Mouse (Mus musculus) frontal cortex, adult 2 months (tissue): ENCODE data around the gene Hspa5. TPM values are rescaled to one million over a fixed set of nuclear protein-coding genes. Genes with fewer than 3 reads are reported as not detected.
A peak's percentile ranks its signal among the peaks of the same experiment; 100 is the strongest.
"Not testable (repeated sequence)": the region's sequence is repeated elsewhere in the genome, so short reads cannot be mapped to it uniquely, and the experiment has no call there.

Source experiments
- DNase-seq, 2 experiments: peaks; one replicate each; pipeline ENCODE4 v3.0.0; 2022; ENCODE audit warnings: low spot score in 1 of 2; ENCODE audit errors: extremely low spot score in 1 of 2
- polyA plus RNA-seq: library from polyadenylated mRNA; depleted of rRNA; stranded (reverse); fragments of >200 nt; gene quantifications from 2 replicates; pipeline ENCODE4 v1.2.3, GENCODE M21; 2012; rRNA removed

Gene Hspa5
- polyA plus RNA-seq, result 207 and 209 TPM in 2 replicates

DNA sequence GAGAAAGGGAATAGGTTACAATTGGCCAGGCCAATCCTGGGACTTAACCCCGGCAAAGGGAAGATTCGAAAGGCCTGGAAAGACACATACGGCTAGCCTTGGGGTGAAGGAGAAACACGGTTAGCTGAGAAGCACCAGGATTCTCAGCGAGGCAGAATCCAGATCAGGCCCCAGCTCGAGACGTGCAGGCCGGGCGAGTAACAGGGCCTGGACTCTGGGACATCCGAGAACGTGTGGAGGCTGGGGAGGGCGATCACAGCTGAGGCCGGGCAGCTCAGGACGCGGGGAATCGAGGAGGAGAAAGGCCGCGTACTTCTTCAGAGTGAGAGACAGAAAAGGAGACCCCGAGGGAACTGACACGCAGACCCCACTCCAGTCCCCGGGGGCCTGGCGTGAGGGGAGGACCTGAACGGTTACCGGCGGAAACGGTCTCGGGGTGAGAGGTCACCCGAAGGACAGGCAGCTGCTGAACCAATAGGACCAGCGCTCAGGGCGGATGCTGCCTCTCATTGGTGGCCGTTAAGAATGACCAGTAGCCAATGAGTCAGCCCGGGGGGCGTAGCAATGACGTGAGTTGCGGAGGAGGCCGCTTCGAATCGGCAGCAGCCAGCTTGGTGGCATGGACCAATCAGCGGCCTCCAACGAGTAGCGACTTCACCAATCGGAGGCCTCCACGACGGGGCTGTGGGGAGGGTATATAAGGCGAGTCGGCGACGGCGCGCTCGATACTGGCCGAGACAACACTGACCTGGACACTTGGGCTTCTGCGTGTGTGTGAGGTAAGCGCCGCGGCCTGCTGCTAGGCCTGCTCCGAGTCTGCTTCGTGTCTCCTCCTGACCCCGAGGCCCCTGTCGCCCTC lies at the start of gene Hspa5:
Gene Hspa5 (plus strand): TSS at position 603 of the 859 bp plus-strand sequence.
- DNase-seq, result peak; percentile 100

DNA sequence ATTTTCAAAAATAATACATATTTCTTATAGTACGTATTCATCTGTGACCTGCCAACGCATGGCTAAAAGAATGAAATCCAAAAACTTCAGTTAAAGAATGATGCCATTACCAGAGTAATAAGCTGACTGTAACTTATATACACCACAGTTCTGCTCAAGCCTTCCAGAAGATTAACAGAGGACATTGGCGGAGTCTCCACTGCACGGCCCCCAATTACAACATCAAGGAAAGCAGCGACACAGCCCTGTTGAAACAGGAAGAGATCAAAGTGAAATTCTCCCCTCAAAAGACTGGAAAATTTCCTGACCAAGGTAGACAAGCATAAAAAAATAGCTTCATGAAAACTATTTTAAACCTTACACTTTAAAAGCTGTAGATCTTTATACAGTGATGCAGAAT lies 46.5 kb upstream of the Hspa5 start:
- DNase-seq, result no peak

DNA sequence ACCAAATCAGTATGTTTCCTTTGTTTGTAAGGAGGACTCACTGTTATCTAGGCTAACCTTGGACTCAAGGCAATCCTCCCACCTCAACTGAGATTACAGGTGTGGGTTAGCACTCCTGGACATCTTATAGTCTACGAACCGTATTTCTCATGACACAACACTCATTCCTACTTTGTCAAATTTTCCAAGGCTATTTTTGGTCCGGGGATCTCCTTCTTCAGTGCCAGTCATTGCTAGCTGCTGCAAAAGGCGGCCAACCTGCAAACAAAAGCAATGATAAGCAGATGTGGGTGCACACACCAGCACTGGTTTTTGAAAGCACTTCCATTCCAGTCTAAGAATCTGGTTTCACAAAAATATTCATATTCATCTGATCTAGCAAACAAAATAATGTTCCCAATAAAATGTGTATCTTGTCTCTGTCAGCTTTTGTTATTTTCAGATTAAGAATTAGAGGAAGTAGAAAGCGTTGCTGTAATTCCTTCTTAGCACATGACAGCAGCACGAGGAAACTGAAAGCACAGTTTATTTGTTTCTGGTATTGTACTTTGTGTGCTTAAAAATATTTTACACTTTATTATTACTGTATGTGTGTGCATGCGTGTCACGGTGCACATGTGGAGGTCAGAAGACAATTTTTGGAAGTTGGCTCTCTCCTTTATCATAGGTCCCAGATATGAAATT lies 44.6 kb upstream of the Hspa5 start:
- DNase-seq, result no peak

DNA sequence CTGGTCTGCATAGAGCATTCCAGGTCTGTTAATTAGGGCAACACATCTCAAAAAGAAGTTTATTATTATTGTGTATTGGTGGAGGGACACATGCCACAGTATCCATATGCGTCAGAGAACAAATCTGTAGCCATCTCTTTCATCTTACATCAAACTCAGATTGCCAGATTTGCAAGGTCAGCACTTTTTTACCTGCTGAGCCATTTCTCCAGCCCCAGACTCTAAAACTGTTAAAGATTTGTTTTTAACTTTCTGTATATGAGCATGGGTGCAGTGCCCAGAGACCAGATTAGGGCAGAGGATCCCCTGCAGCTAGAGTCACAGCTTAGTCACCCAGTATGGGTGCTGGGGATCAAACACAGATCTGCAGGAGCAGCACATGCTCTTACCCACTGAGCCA lies 35.1 kb upstream of the Hspa5 start:
- DNase-seq, result no peak

DNA sequence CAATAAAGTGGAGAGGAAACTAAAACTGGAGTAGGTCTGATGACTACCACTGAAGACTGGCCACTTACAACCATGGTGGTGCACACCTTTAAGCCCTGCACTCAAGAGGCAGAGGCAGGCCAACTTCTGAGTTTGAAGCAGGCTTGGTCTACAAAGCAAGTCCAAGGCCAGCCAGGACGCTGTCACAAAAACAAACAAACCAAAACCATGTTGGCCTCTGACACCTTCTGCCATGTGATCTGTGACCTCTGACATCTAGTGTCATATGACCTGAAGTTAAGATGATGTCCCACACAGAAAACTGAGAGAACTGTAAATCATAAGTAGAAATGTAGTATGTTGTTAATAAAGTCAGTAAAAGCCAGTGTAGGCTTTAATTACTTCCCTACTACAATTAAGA lies 33.9 kb upstream of the Hspa5 start:
- no peak for DNase-seq

DNA sequence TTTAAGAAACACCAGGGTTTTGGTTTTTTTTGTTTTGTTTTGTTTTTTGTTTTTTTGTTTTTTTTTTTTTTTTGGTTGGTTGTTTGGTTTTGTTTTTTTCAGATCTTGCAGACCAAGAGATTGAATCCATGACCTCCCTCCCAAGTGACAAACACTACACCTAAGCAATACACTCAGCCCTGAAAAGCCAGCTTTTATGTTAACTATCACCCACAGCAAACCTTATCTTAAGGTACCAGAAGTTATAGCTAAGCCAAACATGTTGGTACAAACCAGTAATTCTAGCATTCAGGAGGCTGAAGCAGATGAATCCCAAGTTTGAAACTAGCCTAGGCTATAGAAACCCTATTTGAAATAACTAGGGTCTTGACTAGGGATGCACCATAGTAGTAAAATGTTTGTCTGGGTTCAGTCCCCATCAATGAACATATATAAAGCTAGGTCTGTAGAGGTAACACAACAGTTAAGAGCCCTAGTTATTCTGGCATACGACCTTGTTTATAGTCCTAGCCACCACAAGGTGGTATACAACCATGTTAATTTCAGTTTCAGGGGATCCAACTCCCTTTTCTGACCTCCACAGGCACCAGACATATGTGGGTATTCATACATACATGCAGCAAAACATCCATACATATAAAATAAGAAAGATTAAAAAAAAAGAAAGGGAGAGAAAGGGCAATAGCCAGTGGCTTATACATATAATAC lies 31.9 kb upstream of the Hspa5 start:
- no peak for DNase-seq

DNA sequence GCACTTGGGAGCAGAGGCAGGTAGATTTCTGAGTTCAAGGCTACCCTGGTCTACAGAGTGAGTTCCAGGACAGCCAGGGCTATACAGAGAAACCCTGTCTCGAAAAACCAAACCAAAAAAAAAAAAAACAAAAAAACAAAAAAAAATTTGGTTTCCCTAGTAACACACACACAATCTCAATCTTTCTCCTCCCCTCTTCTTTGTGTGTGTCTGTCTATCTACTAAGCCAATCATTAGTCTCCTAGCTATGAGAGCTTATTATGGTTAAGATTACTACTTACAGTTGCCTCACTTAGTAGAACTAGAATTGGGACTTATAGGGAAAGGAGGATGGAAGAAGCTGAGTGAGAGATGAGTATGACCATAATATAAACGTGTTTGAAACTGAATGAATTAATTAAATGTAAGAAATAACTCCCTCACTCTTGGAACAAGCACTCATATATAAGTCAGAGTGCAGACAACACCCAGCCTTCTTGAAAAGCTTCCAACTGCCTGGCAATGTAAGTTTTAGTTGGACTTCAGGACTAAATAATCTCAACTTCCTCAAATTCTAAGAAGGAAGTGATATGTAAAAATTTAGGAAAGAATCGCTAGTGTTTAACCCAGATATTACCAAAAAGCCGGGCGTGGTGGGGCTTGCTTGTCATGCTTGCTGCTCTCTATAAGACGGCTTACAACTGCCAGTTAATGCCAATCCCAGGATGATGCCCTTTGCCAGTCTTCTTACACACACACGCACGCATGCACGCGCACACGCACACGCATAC lies 30.2 kb upstream of the Hspa5 start:
- no peak for DNase-seq

DNA sequence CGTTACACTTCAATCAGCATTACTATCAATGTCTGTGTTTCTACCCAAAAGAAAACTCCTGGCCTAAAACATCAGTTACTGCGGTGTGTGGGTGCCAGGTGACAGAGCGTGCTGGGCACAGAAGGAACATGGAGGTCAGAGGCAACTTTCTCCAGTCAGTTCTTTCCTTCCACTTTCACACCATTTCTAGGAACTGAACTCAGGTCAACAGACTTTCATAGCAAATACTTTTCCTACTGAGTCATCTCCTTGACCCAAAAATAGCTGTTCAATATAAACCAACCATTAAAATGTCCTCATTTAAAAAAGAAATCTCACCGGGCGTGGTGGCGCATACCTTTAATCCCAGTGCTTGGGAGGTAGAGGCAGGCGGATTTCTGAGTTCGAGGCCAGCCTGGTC lies 29.1 kb upstream of the Hspa5 start:
- no peak for DNase-seq

DNA sequence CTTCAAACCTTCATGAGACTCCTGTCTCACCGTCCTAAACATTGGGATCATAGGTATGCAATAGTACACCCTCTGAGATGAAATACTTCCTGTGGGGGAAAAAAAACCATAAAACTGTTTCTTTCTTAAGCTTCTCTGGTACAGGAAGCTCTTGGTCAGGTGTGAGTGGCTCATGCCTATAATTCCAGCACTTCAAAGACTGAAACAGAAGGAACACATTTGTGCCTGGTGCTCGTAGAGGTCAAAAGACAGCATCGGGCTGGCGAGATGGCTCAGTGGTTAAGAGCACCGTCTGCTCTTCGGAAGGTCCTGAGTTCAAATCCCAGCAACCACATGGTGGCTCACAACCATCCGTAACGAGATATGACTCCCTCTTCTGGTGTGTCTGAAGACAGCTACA lies 27.3 kb upstream of the Hspa5 start:
- DNase-seq, result no peak

DNA sequence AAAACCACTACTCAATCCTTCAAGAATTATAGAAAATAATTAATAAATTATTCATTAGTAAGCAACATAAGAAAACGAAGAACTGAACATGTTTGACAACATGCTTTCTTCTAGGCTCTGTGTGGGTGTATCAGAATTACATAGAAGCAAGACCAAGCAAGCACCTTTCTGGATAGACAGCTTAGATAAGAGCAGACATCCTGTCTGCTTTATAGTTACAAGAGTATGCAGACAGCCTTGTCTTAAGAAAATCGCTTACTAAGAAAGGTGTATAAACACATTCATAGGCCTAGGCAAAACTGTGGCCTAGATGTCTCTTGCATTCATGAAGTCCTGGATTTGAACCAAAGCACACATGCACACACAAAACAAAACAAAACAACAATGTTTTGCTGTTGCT lies 26.1 kb upstream of the Hspa5 start:
- no peak for DNase-seq

DNA sequence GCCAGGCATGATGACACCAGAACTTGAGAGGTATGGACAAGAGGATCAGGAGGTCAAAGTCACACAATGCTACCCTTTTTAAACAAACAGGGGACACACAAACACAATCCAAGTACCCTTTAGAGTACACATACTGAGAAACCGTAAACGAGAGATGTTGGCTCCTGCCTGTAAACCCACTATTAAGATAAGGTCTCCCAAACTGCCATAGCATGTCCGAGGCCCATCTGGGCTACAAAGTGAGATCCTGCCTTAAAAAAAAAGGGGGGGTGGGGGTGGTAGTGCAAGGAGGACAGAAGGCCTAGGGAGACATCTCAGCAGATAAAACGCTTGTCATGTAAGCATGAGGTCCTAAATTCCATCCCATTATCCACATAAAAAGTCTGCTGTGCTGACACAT lies 23.3 kb upstream of the Hspa5 start:
- DNase-seq, result no peak

DNA sequence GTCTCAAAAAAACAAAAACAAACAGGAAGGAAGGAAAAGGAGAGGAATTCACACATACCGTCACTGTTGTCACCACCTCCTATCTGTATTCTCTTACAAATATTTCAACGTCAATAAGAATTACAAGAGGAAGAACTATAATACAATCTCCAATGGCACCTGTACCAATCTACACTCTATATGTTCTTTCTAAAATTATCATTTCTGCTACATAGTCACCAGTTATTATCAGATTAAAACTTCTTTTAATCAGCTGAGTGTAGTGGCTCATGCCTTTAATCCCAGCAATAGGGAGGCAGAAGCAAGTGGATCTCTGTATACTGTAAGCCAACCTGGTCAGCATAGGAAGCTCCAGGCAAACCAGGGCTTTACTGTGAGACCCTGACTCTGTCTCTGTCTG lies 21.5 kb upstream of the Hspa5 start:
- DNase-seq, result no peak

DNA sequence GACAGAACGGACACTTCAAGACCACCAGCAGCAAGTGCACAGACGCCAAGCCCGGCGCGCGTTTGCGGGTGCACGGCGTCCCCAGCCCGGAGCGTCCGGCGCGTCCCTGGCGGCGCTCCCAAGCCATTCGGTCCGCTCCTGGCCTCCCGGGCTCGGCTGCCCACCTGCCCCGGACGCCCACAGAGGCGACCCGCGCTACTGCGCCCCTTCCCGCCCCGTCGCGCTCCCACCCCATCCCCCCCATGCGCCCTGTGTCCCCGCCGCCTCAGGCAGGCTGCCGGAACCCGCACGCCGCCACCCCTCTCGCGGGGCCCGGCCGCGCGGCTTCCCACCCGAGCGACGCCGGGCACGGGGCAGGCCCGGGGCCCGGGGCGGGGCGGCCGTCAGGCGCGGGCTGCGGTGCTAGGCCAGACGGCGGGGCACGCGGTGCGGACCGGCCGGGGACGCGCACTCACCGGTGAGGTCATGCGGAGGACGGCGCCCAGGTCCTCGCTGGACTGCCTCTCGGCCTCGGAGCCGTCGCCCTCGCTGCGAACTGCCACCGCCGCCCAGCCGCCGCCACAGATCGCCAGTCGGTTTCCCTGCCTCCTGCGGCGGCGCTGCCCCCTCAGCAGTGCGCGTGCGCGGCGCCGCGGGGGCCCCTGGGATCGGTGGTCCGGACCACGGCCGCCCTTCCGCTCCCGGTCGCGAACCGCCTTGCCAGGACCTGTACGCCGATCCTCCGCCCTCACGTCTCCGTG lies 17.8 kb upstream of the Hspa5 start:
- DNase-seq, result peak in 1 of 2 experiments; percentile 81

DNA sequence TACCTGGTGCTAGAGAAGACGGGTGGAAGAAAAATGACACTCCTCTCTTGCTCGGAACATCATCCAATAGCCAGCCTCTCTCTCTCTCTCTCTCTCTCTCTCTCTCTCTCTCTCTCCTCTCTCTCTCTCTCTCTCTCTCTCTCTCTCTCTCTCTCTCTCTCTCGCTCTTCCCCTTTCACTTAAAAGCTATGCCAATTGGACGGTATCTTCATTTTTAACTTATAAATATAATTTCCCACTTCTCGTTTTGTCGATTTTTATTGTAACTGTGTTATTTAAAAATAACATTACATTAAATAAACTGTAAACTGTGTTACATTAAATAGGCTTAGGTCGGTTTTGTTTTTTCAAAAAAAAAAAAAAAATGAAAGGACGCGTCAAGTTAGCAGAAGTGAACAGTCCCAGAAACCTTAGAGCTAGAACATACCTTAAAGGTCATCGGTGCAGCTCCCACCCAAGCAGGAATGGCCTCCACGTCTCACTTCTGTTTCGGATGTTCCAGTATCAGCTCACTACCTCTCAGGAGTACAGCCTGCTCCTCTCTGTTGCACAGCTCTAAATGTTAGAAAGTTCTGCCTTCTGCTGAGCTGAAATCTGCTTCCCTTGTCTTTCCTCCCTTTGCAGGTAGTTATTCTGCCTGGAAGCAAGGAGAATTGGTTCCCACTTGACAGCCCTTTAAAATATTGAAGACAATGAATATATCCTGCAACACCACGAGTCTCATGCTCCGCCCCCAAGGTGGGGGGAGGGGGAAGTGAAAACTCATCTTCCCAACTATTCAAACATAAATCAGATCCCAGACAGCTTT lies 17.0 kb upstream of the Hspa5 start, which contains the start of gene Gapvd1:
Gene Gapvd1 (minus strand): TSS at position 682 of the 808 bp plus-strand sequence.
- peak in 1 of 2 experiments; percentile 29 for DNase-seq

DNA sequence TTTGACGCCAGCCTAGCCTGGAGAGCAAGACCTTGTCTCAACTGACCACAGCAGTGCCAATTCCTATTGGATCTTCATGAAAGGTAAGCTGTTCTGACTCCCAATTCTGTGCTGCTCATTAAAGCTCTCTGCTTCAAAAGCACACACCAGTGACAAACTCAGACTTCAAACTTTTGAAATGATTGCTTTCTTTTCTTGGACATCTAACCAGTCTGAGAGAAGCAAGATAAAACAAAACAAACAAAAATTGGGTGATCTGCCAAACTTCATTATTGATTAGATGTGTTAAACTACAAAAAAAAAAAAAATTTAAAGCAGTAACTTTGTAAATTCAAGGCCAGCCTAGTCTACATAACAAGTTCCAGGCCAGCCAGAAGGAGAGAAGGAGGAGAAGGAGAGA lies 14.4 kb upstream of the Hspa5 start:
- no peak for DNase-seq

DNA sequence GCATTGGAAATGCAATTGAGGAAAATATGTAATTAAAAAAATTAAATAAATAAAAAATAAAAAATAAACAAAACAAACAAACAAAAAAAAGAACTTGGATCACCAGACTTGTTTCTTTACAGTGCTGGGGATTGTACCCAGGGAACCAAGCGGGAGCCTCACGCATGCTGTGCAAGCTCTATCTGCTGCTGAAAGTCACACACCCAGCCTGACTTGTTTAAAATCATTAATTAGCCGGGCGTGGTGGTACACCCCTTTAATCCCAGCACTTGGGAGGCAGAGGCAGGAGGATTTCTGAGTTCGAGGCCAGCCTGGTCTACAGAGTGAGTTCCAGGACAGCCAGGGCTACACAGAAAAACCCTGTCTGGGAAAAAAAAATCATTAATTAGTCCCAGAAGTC lies 10.5 kb upstream of the Hspa5 start:
- DNase-seq, result not testable (repeated sequence)

DNA sequence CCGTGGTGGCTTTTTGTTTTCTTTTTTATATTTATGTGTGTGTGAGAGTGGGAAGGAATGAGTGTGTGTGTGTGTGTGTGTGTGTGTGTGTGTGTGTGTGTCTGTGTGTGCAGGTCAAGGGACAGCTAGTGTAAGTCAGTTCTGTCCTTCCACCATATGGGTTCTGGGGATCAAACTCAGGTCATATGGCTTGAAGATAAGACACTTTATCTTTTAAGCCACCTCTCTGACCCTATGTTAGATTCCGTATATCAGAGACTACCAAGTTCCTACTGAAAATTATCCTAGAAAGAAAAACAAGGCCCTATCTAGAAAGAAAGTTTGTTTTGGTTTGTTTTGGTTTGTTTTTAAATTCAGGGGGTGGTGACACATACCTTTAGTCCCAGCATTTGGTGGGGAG lies 9.6 kb upstream of the Hspa5 start:
- no peak for DNase-seq

DNA sequence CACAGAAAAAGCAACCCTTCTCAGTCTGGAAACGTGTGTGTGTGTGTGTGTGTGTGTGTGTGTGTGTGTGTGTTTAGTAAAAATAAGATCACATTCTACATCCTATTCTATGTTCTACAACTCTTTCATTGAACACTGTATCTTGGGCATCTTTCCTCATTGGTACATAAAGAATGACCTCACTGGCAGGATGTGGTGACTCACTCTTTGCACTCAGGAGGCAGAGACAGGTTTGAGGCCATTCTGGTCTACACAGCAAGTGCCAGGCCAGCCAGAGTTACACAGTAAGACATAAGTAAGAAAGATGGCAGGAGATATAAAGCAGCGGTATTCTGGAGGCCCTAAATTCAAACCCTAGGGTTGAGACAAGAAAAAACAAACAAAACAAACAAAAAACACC lies 8.9 kb upstream of the Hspa5 start:
- DNase-seq, result no peak

DNA sequence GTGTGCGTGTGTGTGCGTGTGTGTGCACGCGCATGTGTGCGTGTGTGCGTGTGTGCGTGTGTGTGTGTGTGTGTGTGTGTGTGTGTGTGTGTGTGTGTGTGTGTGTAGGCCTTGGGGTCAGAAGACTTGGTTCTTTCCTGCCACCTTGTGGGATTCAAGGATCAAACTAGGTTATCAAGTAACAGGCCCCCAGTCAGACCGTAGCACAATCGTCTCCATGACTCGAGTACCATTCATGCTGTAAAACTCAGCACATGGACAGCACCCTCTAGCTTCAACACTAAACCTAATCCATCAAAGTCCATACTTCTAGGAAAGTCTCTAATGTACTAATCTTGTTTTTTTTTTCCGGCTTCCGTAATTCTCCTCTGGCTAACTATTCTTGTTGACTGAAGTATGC lies 7.0 kb upstream of the Hspa5 start:
- DNase-seq, result no peak
